Comparison of ENCODE assay signal across 10 mouse cellular contexts in genomic region chr12:117085661-117086335, GRCm38 (mm10).
DNase-seq lines count a peak whose midpoint lies in the region; ATAC-seq and TF ChIP-seq lines count a peak whose summit lies in the region.
"Had no signal": no experiment of that assay in that cellular context is flagged by ENCODE, and none has a peak within 500 bp of the region (broad histone marks: within the 10 kb centered on the region; RNA-seq: fewer than 3 reads in every experiment).

No protein-coding gene starts in this region.

- 0 out of 2 replicates have a peak, but pooled peaks have one; percentile 20 for ATAC-seq in frontal cortex, adult (ENCODE audit: low TSS enrichment)
- ATAC-seq in limb, embryonic 13.5 days (ENCODE audit: low FRiP score, low read depth) = 0 out of 2 replicates have a peak, but pooled peaks have one; percentile 39
- ATAC-seq in lung, postnatal 0 days = no peak; the same call in 1 of the 2 replicates

- no peak for TF ChIP-seq EP300 in lung, postnatal 0 days (IDR thresholded peaks at IDR 0.05)

- H3K36me3 ChIP-seq in limb, embryonic 13.5 days = no peaks in the 10 kb centered on the region
- no peaks in the 10 kb centered on the region for H3K36me3 ChIP-seq in limb, embryonic 10.5 days
- no peaks in the 10 kb centered on the region for H3K36me3 ChIP-seq in lung, postnatal 0 days (ENCODE audit: insufficient read depth, low read length)
- H3K36me3 ChIP-seq: embryonic facial prominence, embryonic 15.5 days; limb, embryonic 12.5 days had no signal

- TF ChIP-seq CTCF in lung, postnatal 0 days (IDR thresholded peaks at IDR 0.05) = no peak

- no peak overlapping the region for H3K4me2 ChIP-seq in limb, embryonic 13.5 days (replicated peaks)
- H3K4me2 ChIP-seq in lung, postnatal 0 days (replicated peaks; ENCODE audit: low read depth, low read length) = no peak overlapping the region
- H3K4me2 ChIP-seq: embryonic facial prominence, embryonic 15.5 days; limb, embryonic 12.5 days had no signal

- no peaks in the 10 kb centered on the region for H3K27me3 ChIP-seq in limb, embryonic 13.5 days
- no peaks in the 10 kb centered on the region for H3K27me3 ChIP-seq in limb, embryonic 10.5 days (ENCODE audit: low read depth, poor library complexity, severe bottlenecking)
- no peaks in the 10 kb centered on the region for H3K27me3 ChIP-seq in lung, postnatal 0 days (replicated peaks; ENCODE audit: insufficient read depth, low read length)
- H3K27me3 ChIP-seq: embryonic facial prominence, embryonic 15.5 days; limb, embryonic 12.5 days had no signal

- no peak overlapping the region for H3K27ac ChIP-seq in limb, embryonic 13.5 days
- no peak overlapping the region for H3K27ac ChIP-seq in limb, embryonic 10.5 days
- no peak overlapping the region for H3K27ac ChIP-seq in lung, postnatal 0 days (ENCODE audit: low read length)
- H3K27ac ChIP-seq: embryonic facial prominence, embryonic 15.5 days; limb, embryonic 12.5 days had no signal

- no peak overlapping the region for H3K9ac ChIP-seq in limb, embryonic 13.5 days
- H3K9ac ChIP-seq in lung, postnatal 0 days (replicated peaks; ENCODE audit: low read depth) = no peak overlapping the region
- H3K9ac ChIP-seq: embryonic facial prominence, embryonic 15.5 days; limb, embryonic 12.5 days had no signal

- 0 out of 2 replicates have a peak, but pooled peaks cover 3% of the 10 kb centered on the region for H3K4me1 ChIP-seq in limb, embryonic 13.5 days
- H3K4me1 ChIP-seq in limb, embryonic 10.5 days = no peaks in the 10 kb centered on the region
- no peaks in the 10 kb centered on the region for H3K4me1 ChIP-seq in lung, postnatal 0 days (ENCODE audit: insufficient read depth, low read depth, low read length)
- H3K4me1 ChIP-seq: limb, embryonic 12.5 days had no signal

- DNase-seq in frontal cortex, postnatal 36 days (ENCODE audit: low spot score in 2 of 2) = no peak
- DNase-seq in limb, embryonic 10.5 days (ENCODE audit: low spot score) = no peak
- peak; percentile 25 for DNase-seq in cerebellum, adult 8-10 months
- peak; percentile 64 for DNase-seq in lung, postnatal 0 days (ENCODE audit: low spot score)
- DNase-seq in MN1 (ENCODE audit: low spot score) = no peak
- no peak for DNase-seq in gastrocnemius, adult 8-10 months (ENCODE audit: low spot score in 2 of 2)

- 73% methylated on average over 1 of the region's 1 CpGs for WGBS in limb, embryonic 13.5 days
- 85% methylated on average over 1 of the region's 1 CpGs for WGBS in limb, embryonic 10.5 days
- WGBS in lung, postnatal 0 days = 37% methylated on average over 1 of the region's 1 CpGs

- no peaks in the 10 kb centered on the region for H3K9me3 ChIP-seq in limb, embryonic 13.5 days
- H3K9me3 ChIP-seq in limb, embryonic 10.5 days (replicated peaks) = no peaks in the 10 kb centered on the region
- H3K9me3 ChIP-seq in lung, postnatal 0 days (ENCODE audit: low read length) = no peaks in the 10 kb centered on the region
- H3K9me3 ChIP-seq: embryonic facial prominence, embryonic 15.5 days; limb, embryonic 12.5 days had no signal

- H3K4me3 ChIP-seq in limb, embryonic 13.5 days = no peak overlapping the region
- no peak overlapping the region for H3K4me3 ChIP-seq in limb, embryonic 10.5 days
- no peak overlapping the region for H3K4me3 ChIP-seq in lung, postnatal 0 days (ENCODE audit: low read depth, low read length)
- H3K4me3 ChIP-seq: embryonic facial prominence, embryonic 15.5 days; limb, embryonic 12.5 days had no signal

Comparison
In these comparisons a context has a peak if more than half of its experiments do, and no peak if none do; other contexts are left out.
1. DNase-seq: peak in cerebellum, adult 8-10 months (single experiment) and lung, postnatal 0 days (single experiment); none in frontal cortex, postnatal 36 days (0 of 2), limb, embryonic 10.5 days (single experiment), MN1 (single experiment) and gastrocnemius, adult 8-10 months (0 of 2).